Mouse (Mus musculus) ovary, adult 10 weeks (tissue): ENCODE measurements around the gene Krtap4-7. TPM values are rescaled to one million over a fixed set of nuclear protein-coding genes. Genes with fewer than 3 reads are reported as not detected.

ENCODE experiments used
- polyA plus RNA-seq: library from polyadenylated mRNA; stranded (reverse); fragments of 350-450 nt; fragmentation: Illumina TruSeq; extraction: RNeasy Lipid Tissue Mini Kit (QIAGEN cat#74804); gene quantifications from one replicate; pipeline ENCODE4 v1.2.3, GENCODE M21; 2014

The Krtap4-7 gene
- polyA plus RNA-seq, result not detected

GRCm38 (mm10) chr11:99643635-99644139, at the start of gene Krtap4-7:
TSS of gene Krtap4-7 (minus strand) at chr11:99644089.

GRCm38 (mm10) chr11:99690463-99690862, 46.6 kb upstream of the Krtap4-7 start, which contains the start of gene Gm14190:
TSS of gene Gm14190 (minus strand) at chr11:99690740.

GRCm38 (mm10) chr11:99665860-99666259, 22.0 kb upstream of the Krtap4-7 start, which contains the start of gene Krtap4-6:
TSS of gene Krtap4-6 (minus strand) at chr11:99665960.

GRCm38 (mm10) chr11:99658467-99659010, 14.7 kb upstream of the Krtap4-7 start, which contains the start of gene Gm11563:
TSS of gene Gm11563 (minus strand) at chr11:99658960.

GRCm38 (mm10) chr11:99650136-99650535, 6.2 kb upstream of the Krtap4-7 start, which contains the start of gene Gm11555:
TSS of gene Gm11555 (minus strand) at chr11:99650236.

GRCm38 (mm10) chr11:99634653-99635134, 9.2 kb downstream of the Krtap4-7 start, which contains the start of gene Krtap4-2:
TSS of gene Krtap4-2 (minus strand) at chr11:99635084.

GRCm38 (mm10) chr11:99628138-99628537, 15.8 kb downstream of the Krtap4-7 start, which contains the start of gene Krtap4-1:
TSS of gene Krtap4-1 (minus strand) at chr11:99628238.

GRCm38 (mm10) chr11:99620335-99620734, 23.6 kb downstream of the Krtap4-7 start, which contains the start of gene Gm11562:
TSS of gene Gm11562 (minus strand) at chr11:99620435.

GRCm38 (mm10) chr11:99614796-99615363, 29.0 kb downstream of the Krtap4-7 start, which contains the start of gene Krtap2-4:
TSS of gene Krtap2-4 (minus strand) at chr11:99614846.

GRCm38 (mm10) chr11:99610089-99610488, 33.8 kb downstream of the Krtap4-7 start, which contains the start of gene Gm11937:
TSS of gene Gm11937 (minus strand) at chr11:99610189.

GRCm38 (mm10) chr11:99603208-99603607, 40.7 kb downstream of the Krtap4-7 start, which contains the start of gene Gm11938:
TSS of gene Gm11938 (minus strand) at chr11:99603308.

GRCm38 (mm10) chr11:99597742-99598141, 46.1 kb downstream of the Krtap4-7 start, which contains the start of gene Krtap9-3:
TSS of gene Krtap9-3 (minus strand) at chr11:99598105.

Other genes with a start within 250 kb of the Krtap4-7 start
- not detected for gene Krt12, start 221.8 kb downstream of the Krtap4-7 start, polyA plus RNA-seq
- gene Krt20, start 205.9 kb downstream of the Krtap4-7 start, polyA plus RNA-seq, result 3.6 TPM
- 0.29 TPM for gene Krt23, start 151.0 kb downstream of the Krtap4-7 start, polyA plus RNA-seq
- not detected for gene Krt39, start 122.8 kb downstream of the Krtap4-7 start, polyA plus RNA-seq
- gene Krt40, start 100.9 kb downstream of the Krtap4-7 start, polyA plus RNA-seq, result not detected
- gene Krtap3-3, start 93.2 kb downstream of the Krtap4-7 start, polyA plus RNA-seq, result not detected
- gene Krtap3-2, start 87.2 kb downstream of the Krtap4-7 start, polyA plus RNA-seq, result not detected
- not detected for gene Gm11939, start 84.6 kb downstream of the Krtap4-7 start, polyA plus RNA-seq
- not detected for gene Krtap3-1, start 77.5 kb downstream of the Krtap4-7 start, polyA plus RNA-seq
- gene Krtap1-5, start 63.1 kb downstream of the Krtap4-7 start, polyA plus RNA-seq, result not detected
- gene Krtap1-4, start 60.4 kb downstream of the Krtap4-7 start, polyA plus RNA-seq, result not detected
- gene Krtap1-3, start 52.8 kb downstream of the Krtap4-7 start, polyA plus RNA-seq, result not detected
- gene Krtap9-3, start 46.0 kb downstream of the Krtap4-7 start, polyA plus RNA-seq, result not detected
- gene Gm11938, start 40.8 kb downstream of the Krtap4-7 start, polyA plus RNA-seq, result not detected
- not detected for gene Gm11937, start 33.9 kb downstream of the Krtap4-7 start, polyA plus RNA-seq
- gene Krtap2-4, start 29.2 kb downstream of the Krtap4-7 start, polyA plus RNA-seq, result not detected
- not detected for gene Gm11562, start 23.7 kb downstream of the Krtap4-7 start, polyA plus RNA-seq
- gene Krtap4-1, start 15.9 kb downstream of the Krtap4-7 start, polyA plus RNA-seq, result not detected
- not detected for gene Krtap4-2, start 9.0 kb downstream of the Krtap4-7 start, polyA plus RNA-seq
- not detected for gene Gm11555, start 6.1 kb upstream of the Krtap4-7 start, polyA plus RNA-seq
- gene Gm11563, start 14.9 kb upstream of the Krtap4-7 start, polyA plus RNA-seq, result not detected
- gene Krtap4-6, start 21.9 kb upstream of the Krtap4-7 start, polyA plus RNA-seq, result not detected
- gene Gm14190, start 46.7 kb upstream of the Krtap4-7 start, polyA plus RNA-seq, result not detected
- gene Gm14180, start 90.2 kb upstream of the Krtap4-7 start, polyA plus RNA-seq, result not detected
- gene Gm11595, start 128.8 kb upstream of the Krtap4-7 start, polyA plus RNA-seq, result not detected
- gene Krtap4-8, start 136.6 kb upstream of the Krtap4-7 start, polyA plus RNA-seq, result not detected
- gene Krtap4-9, start 141.1 kb upstream of the Krtap4-7 start, polyA plus RNA-seq, result not detected
- gene Gm11596, start 149.4 kb upstream of the Krtap4-7 start, polyA plus RNA-seq, result not detected
- not detected for gene Gm11569, start 154.8 kb upstream of the Krtap4-7 start, polyA plus RNA-seq
- gene Gm11554, start 160.4 kb upstream of the Krtap4-7 start, polyA plus RNA-seq, result not detected
- gene Krtap4-13, start 165.8 kb upstream of the Krtap4-7 start, polyA plus RNA-seq, result not detected
- not detected for gene Gm11564, start 171.6 kb upstream of the Krtap4-7 start, polyA plus RNA-seq
- gene 2300003K06Rik, start 194.0 kb upstream of the Krtap4-7 start, polyA plus RNA-seq, result not detected
- gene Krtap4-16, start 207.5 kb upstream of the Krtap4-7 start, polyA plus RNA-seq, result not detected
- gene Gm11568, start 213.8 kb upstream of the Krtap4-7 start, polyA plus RNA-seq, result not detected
- not detected for gene Gm11559, start 220.4 kb upstream of the Krtap4-7 start, polyA plus RNA-seq
- gene Krtap9-1, start 229.3 kb upstream of the Krtap4-7 start, polyA plus RNA-seq, result not detected
- not detected for gene Gm11567, start 235.1 kb upstream of the Krtap4-7 start, polyA plus RNA-seq